Mouse (Mus musculus): ENCODE data around the gene Mmp23. TPM values are rescaled to one million over a fixed set of nuclear protein-coding genes. Genes with fewer than 3 reads are reported as not detected.

The Mmp23 gene
- 73.1 and 96.3 TPM in 2 replicates for polyA plus RNA-seq (2015; fragmentation: Nextera tagmentation; extraction: Ambion mirVana)

DNA sequence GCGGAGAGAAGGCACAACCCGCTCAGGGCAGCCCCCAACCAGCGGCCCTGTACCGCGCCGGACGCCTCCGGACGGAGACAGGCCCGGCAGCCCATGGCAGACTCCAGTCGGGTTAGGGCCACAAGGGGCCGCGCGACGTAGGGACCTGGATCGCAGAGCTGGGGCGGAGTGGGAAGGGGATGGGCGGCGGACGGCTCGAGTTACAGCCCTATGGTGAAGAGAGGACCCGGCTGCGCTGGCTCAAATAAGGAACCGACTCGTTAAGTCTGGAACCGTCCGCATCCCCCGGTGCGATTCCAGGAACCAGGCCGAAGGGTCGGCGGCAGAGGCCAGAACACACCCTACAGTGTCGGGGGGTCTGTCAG lies at the start of gene Mmp23:
TSS of gene Mmp23 (minus strand) at position 299 of the 365 bp plus-strand sequence.

DNA sequence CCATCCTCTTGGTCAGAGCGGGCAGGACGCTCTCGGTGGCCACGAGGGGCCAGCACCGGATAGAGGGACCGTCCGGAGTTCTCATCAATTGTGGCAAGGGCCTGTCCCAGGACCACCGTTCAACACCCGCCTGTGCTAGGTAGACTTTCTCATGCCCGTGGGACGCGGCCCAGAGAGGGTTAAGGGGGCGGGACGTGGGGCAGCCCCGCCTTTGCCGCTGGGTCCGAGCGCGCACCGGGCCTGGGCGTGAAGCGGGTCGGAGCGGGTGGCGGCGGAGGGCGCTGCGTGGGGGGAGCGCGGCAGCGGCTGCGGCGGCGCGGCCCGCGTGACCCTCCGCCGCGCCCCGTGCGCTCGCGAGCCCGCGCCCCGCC lies 40.9 kb upstream of the Mmp23 start, which contains the start of gene Fndc10:
TSS of gene Fndc10 (plus strand) at position 232 of the 371 bp plus-strand sequence.

DNA sequence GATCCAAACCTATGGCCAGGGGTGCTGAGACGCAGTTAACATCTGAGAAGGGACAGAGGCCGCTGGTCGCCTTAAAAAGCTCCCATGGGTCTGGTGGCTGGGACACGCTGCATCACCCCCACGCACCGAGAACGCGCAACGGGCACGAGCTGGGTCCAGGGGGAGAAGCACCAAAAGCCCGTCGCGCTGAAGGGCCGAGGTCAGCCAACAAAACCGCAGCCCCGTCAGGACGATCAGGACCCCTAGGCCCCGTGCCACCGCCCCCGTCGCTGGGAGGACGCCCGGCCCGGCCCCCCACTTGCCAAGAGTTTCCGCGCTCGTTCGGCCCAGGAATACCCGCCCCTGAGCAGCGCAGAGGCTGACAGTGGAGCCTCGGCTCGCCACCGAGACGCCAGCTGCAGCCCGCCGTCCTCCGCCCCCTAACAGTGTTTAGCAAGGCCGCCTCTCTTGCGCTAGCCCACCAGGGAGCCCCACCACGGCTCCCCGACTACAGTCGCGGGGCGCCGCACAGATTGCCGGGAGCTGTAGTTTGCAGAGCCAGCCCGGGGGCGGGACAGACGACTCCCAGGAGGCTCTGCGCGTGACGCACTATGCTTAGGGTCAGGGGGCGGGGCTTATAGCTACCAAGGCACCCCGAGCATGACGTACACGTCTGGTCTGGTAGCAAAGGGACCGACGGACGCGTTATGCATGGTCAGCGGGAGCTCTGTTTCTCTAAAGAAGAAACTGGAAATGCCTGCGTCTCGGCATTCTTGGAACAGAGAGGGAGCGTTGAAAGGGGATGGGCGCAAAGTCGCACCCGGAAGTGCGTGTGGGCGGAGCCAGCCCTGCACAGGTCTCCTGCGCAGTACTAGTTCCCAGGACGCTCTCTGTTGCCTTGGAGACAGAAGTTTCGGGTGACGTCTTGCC lies 15.8 kb upstream of the Mmp23 start, which contains the start of gene Mib2:
TSS of gene Mib2 (minus strand) at position 510 of the 909 bp plus-strand sequence.

DNA sequence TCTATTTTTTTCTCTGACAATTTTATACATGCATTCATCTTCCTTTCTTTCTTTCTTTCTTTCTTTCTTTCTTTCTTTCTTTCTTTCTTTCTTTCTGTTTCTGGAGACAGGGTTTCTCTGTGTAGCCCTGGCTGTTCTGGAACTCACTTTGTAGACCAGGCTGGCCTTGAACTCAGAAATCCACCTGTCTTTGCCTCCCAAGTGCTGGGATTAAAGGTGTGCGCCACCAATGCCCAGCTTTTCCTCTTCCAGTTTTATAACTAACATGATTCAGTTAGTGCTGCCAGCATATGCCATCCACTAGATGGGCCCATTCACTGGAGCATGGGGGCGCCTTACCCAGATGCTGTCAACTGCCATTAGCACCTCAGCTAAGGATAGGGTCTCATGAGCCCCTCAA lies 7.9 kb downstream of the Mmp23 start, which contains the start of gene Gm10563:
TSS of gene Gm10563 (minus strand) at position 101 of the 400 bp plus-strand sequence.

DNA sequence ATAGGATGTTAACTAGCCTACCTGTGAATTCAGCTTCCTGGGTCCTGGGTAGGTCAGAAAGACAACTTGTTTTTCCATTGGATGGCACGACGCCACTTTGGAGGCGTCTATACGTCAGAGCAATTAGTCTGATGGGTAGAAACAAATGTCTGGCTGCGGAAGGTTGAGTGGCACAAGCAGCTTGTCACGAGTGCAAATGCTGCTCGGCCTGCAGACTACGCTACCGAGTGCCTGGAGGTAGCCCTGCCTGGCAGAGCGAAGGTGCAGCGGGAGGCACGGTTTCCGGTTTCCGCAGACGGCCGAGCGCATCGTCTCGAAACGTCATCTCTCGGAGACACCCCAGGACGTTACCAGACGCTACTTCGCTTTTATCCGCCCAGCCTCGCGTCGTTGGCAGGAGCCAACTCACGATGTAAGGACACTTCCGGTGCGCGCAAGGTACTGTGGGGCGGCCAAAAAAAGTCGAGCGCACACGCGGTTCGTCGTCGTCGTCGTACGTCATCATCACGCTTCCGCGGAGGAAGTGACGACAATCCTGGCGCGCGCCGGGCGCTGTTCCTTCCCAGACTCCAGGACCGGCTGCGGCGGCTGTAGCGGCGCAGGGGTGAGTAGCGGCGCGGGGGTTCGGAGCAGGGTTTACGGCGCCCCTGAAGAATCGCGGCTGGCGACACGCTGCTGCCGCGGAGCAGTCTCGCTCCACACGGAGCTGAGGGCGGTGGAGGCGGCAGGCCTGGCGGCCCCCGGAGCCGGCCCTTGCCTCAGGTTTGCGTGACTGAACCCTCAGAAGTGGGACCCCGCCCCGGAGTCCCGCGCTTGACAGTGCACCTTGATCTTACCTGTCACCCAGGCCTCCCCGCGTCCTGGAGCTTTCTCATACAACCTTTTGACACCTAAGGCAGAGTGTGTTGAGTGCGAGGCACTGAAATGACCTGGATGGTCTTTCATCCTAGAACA lies 28.6 kb downstream of the Mmp23 start, which contains the start of gene Cdk11b:
TSS of gene Cdk11b (plus strand) at position 517 of the 954 bp plus-strand sequence.

DNA sequence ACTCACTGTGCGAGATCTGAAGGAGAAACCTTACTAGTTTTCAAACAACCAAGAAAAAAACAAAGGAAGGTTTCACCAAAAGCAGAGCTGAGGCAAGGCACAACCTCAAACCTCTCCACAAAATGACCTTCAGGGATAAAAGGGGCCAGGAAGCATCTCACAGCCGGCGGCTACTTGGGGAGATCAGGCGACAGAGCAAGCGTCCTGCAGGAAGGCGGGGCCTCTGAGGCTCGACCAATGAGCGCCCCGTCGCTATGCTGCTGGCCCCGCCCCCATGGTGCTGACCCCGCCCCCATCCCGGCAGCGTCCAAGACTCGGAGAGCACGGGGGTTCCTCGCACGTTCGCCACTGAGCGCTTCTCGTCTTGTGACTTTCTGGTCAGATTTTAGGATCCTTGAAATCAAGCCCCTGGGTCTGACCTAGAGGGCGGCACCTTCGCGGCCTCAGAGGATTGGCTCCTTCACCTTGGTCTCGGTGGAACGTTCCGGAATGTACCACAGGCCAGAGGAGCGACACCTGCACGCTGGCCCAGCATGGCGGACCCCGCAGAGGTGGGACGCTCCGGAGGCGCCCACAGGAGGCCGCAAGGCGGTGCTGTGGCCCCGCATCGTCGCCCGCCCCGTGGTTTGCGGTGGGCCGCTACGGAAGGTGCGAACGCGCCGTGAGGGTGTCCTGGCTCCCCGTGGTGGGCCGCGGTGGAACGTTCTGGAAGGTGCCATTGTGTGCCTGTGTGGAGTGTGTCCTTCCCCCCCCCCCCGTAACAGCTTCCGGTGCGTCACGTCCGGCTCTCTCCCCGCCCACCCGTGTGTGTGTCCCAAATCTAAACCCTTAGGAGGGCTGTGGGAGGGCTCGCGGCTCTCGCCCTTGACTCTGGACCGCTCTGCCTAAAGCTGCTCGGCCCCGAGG lies 51.8 kb downstream of the Mmp23 start, which contains the start of gene Slc35e2:
TSS of gene Slc35e2 (plus strand) at position 326 of the 906 bp plus-strand sequence.

Other genes with a start within 250 kb of the Mmp23 start
- gene Cfap74, start 244.2 kb downstream of the Mmp23 start, polyA plus RNA-seq (2015; fragmentation: Nextera tagmentation; extraction: Ambion mirVana): 1.3 TPM in 2 replicates
- gene Tmem52, start 184.3 kb downstream of the Mmp23 start, polyA plus RNA-seq (2015; fragmentation: Nextera tagmentation; extraction: Ambion mirVana): 6.4 and 21.3 TPM in 2 replicates
- gene Gnb1, start 162.0 kb downstream of the Mmp23 start, polyA plus RNA-seq (2015; fragmentation: Nextera tagmentation; extraction: Ambion mirVana): 289 and 296 TPM in 2 replicates
- gene Nadk, start 91.0 kb downstream of the Mmp23 start, polyA plus RNA-seq (2015; fragmentation: Nextera tagmentation; extraction: Ambion mirVana): 69.7 and 136 TPM in 2 replicates
- 5.8 and 7.8 TPM in 2 replicates for gene Slc35e2, start 52.0 kb downstream of the Mmp23 start, polyA plus RNA-seq (2015; fragmentation: Nextera tagmentation; extraction: Ambion mirVana)
- gene Cdk11b, start 28.5 kb downstream of the Mmp23 start, polyA plus RNA-seq (2015; fragmentation: Nextera tagmentation; extraction: Ambion mirVana): 40.5 and 62.6 TPM in 2 replicates
- not detected in 2 replicates for gene Gm10563, start 8.0 kb downstream of the Mmp23 start, polyA plus RNA-seq (2015; fragmentation: Nextera tagmentation; extraction: Ambion mirVana)
- 22.3 and 24.1 TPM in 2 replicates for gene Mib2, start 15.8 kb upstream of the Mmp23 start, polyA plus RNA-seq (2015; fragmentation: Nextera tagmentation; extraction: Ambion mirVana)
- gene Fndc10, start 41.0 kb upstream of the Mmp23 start, polyA plus RNA-seq (2015; fragmentation: Nextera tagmentation; extraction: Ambion mirVana): 26.3 and 55.7 TPM in 2 replicates
- 224 and 227 TPM in 2 replicates for gene Ssu72, start 51.4 kb upstream of the Mmp23 start, polyA plus RNA-seq (2015; fragmentation: Nextera tagmentation; extraction: Ambion mirVana)
- gene Tmem240, start 81.4 kb upstream of the Mmp23 start, polyA plus RNA-seq (2015; fragmentation: Nextera tagmentation; extraction: Ambion mirVana): 0.79 and 1.4 TPM in 2 replicates
- gene Atad3a, start 107.7 kb upstream of the Mmp23 start, polyA plus RNA-seq (2015; fragmentation: Nextera tagmentation; extraction: Ambion mirVana): 32.3 and 51.0 TPM in 2 replicates
- gene Vwa1, start 121.3 kb upstream of the Mmp23 start, polyA plus RNA-seq (2015; fragmentation: Nextera tagmentation; extraction: Ambion mirVana): 8.0 and 13.1 TPM in 2 replicates
- 0.19 and 0.60 TPM in 2 replicates for gene Tmem88b, start 132.5 kb upstream of the Mmp23 start, polyA plus RNA-seq (2015; fragmentation: Nextera tagmentation; extraction: Ambion mirVana)
- gene Ankrd65, start 137.1 kb upstream of the Mmp23 start, polyA plus RNA-seq (2015; fragmentation: Nextera tagmentation; extraction: Ambion mirVana): 0.15 TPM in 1 of 2 replicates, not detected in the other
- gene Mrpl20, start 149.5 kb upstream of the Mmp23 start, polyA plus RNA-seq (2015; fragmentation: Nextera tagmentation; extraction: Ambion mirVana): 301 and 408 TPM in 2 replicates
- gene Ccnl2, start 159.1 kb upstream of the Mmp23 start, polyA plus RNA-seq (2015; fragmentation: Nextera tagmentation; extraction: Ambion mirVana): 73.0 and 127 TPM in 2 replicates
- gene Aurkaip1, start 177.9 kb upstream of the Mmp23 start, polyA plus RNA-seq (2015; fragmentation: Nextera tagmentation; extraction: Ambion mirVana): 316 and 348 TPM in 2 replicates
- 159 and 249 TPM in 2 replicates for gene Mxra8, start 186.3 kb upstream of the Mmp23 start, polyA plus RNA-seq (2015; fragmentation: Nextera tagmentation; extraction: Ambion mirVana)
- 11.9 and 14.2 TPM in 2 replicates for gene Dvl1, start 194.0 kb upstream of the Mmp23 start, polyA plus RNA-seq (2015; fragmentation: Nextera tagmentation; extraction: Ambion mirVana)
- 0.14 and 0.16 TPM in 2 replicates for gene Tas1r3, start 210.0 kb upstream of the Mmp23 start, polyA plus RNA-seq (2015; fragmentation: Nextera tagmentation; extraction: Ambion mirVana)
- 7.7 and 9.1 TPM in 2 replicates for gene Cptp, start 216.1 kb upstream of the Mmp23 start, polyA plus RNA-seq (2015; fragmentation: Nextera tagmentation; extraction: Ambion mirVana)
- 30.5 and 36.0 TPM in 2 replicates for gene Ints11, start 216.2 kb upstream of the Mmp23 start, polyA plus RNA-seq (2015; fragmentation: Nextera tagmentation; extraction: Ambion mirVana)
- 26.3 and 34.6 TPM in 2 replicates for gene Pusl1, start 238.4 kb upstream of the Mmp23 start, polyA plus RNA-seq (2015; fragmentation: Nextera tagmentation; extraction: Ambion mirVana)
- gene Acap3, start 238.4 kb upstream of the Mmp23 start, polyA plus RNA-seq (2015; fragmentation: Nextera tagmentation; extraction: Ambion mirVana): 10.5 and 15.9 TPM in 2 replicates

Data from adrenal gland, postnatal 0 days (tissue).